Mouse (Mus musculus): ENCODE measurements around the gene Prkab2. TPM values are rescaled to one million over a fixed set of nuclear protein-coding genes. Genes with fewer than 3 reads are reported as not detected.
A peak's percentile ranks its signal among the peaks of the same experiment; 100 is the strongest.

Gene Prkab2
- total and polyA plus RNA-seq, 3 experiments: 0.68 to 1.5 (median 1.4) TPM

GRCm38 (mm10) chr3:97627893-97628292 is 30.1 kb upstream of the Prkab2 start:
- H3K4me3 ChIP-seq (replicated peaks in 1 of 3; ENCODE audit: low read depth in 2 of 3, low read length in 2 of 3, poor library complexity in 1 of 3): no peak overlapping the region
- no peak for TF ChIP-seq SMC3 (IDR thresholded peaks at IDR 0.05; ENCODE audit: low read depth, low read length)
- TF ChIP-seq USF2 (conservative IDR thresholded peaks at IDR 0.05; ENCODE audit: low read depth, low read length): no peak
- TF ChIP-seq TBP (conservative IDR thresholded peaks at IDR 0.05; ENCODE audit: low read depth, low read length): no peak
- H3K27me3 ChIP-seq (replicated peaks): no peaks in the 10 kb centered on the region
- H3K36me3 ChIP-seq (replicated peaks in 1 of 2; ENCODE audit: control insufficient read depth in 1 of 2, insufficient read depth in 1 of 2, low read length in 1 of 2): no peaks in the 10 kb centered on the region
- H3K4me2 ChIP-seq (ENCODE audit: insufficient read depth, low read depth, poor library complexity, severe bottlenecking): peak overlapping the region; percentile 72; the same call in 1 of the 2 replicates
- H3K79me2 ChIP-seq (replicated peaks; ENCODE audit: control insufficient read depth, extremely low read depth, insufficient read depth, poor library complexity, severe bottlenecking): no peaks in the 10 kb centered on the region
- no peaks in the 10 kb centered on the region for H3K9me3 ChIP-seq (replicated peaks; ENCODE audit: low read length)
- H3K9ac ChIP-seq (ENCODE audit: insufficient read depth, low read depth): peak overlapping the region; percentile 51
- no peak for DNase-seq (ENCODE audit: extremely low read depth)
- peaks cover 4 to 14% of the 10 kb centered on the region in 2 experiments; a peak in 2 of 4 replicates for H3K4me1 ChIP-seq (ENCODE audit: control insufficient read depth in 1 of 2, insufficient read depth in 2 of 2)
- dilution Hi-C loops (cut with MboI; ENCODE audit: extremely low pct_ligation_motif_present, extremely low pct_unique_long_range_greater_than_20kb, low sequenced_read_pairs) (no loop called here), in situ Hi-C loops (cut with MboI; ENCODE audit: low pct_ligation_motif_present, low pct_unique_long_range_greater_than_20kb, low sequenced_read_pairs) (no loop called here)
- H3K27ac ChIP-seq (ENCODE audit: insufficient read depth, low read depth): no peak overlapping the region

- peak; percentile 59 for DNase-seq (ENCODE audit: extremely low read depth)
- H3K27ac ChIP-seq (ENCODE audit: insufficient read depth, low read depth): no peak within 1 kb of the TSS
Measured at GRCm38 (mm10) chr3:97628391-97629001, 29.5 kb upstream of the Prkab2 start, which contains the start of gene Fmo5. TSS of gene Fmo5 (plus strand) at chr3:97628804.

GRCm38 (mm10) chr3:97629941-97630340 is 28.1 kb upstream of the Prkab2 start:
- Histone ChIP-seq H3K4me2 (ENCODE audit: insufficient read depth, low read depth, poor library complexity, severe bottlenecking) (no peak overlapping the region), H3K79me2 (replicated peaks; ENCODE audit: control insufficient read depth, extremely low read depth, insufficient read depth, poor library complexity, severe bottlenecking) (no peaks in the 10 kb centered on the region), H3K9ac (ENCODE audit: insufficient read depth, low read depth) (no peak overlapping the region), H3K4me3 (replicated peaks in 1 of 3; ENCODE audit: low read depth in 2 of 3, low read length in 2 of 3, poor library complexity in 1 of 3) (no peak overlapping the region), H3K9me3 (replicated peaks; ENCODE audit: low read length) (no peaks in the 10 kb centered on the region), H3K27ac (ENCODE audit: insufficient read depth, low read depth) (no peak overlapping the region), H3K4me1 (ENCODE audit: control insufficient read depth in 1 of 2, insufficient read depth in 2 of 2) (peaks cover 4 to 14% of the 10 kb centered on the region in 2 experiments; a peak in 2 of 4 replicates), H3K27me3 (replicated peaks) (no peaks in the 10 kb centered on the region), H3K36me3 (replicated peaks in 1 of 2; ENCODE audit: control insufficient read depth in 1 of 2, insufficient read depth in 1 of 2, low read length in 1 of 2) (no peaks in the 10 kb centered on the region)
- in situ Hi-C loops (cut with MboI; ENCODE audit: low pct_ligation_motif_present, low pct_unique_long_range_greater_than_20kb, low sequenced_read_pairs): no loop called here
- no peak for TF ChIP-seq SIN3A (IDR thresholded peaks at IDR 0.05; ENCODE audit: low read length)
- no peak for TF ChIP-seq EP300 (IDR thresholded peaks at IDR 0.05; ENCODE audit: low read length)
- TF ChIP-seq KAT2A (IDR thresholded peaks at IDR 0.05; ENCODE audit: insufficient replicate concordance, low read length): no peak
- no peak for TF ChIP-seq UBTF (IDR thresholded peaks at IDR 0.05; ENCODE audit: low read depth, low read length)
- DNase-seq (ENCODE audit: extremely low read depth): no peak
- dilution Hi-C loops (cut with MboI; ENCODE audit: extremely low pct_ligation_motif_present, extremely low pct_unique_long_range_greater_than_20kb, low sequenced_read_pairs): no loop called here

More at GRCm38 (mm10) chr3:97628391-97629001, 29.5 kb upstream of the Prkab2 start, which contains the start of gene Fmo5:
- Histone ChIP-seq H3K4me3 (replicated peaks in 1 of 3; ENCODE audit: low read depth in 2 of 3, low read length in 2 of 3, poor library complexity in 1 of 3) (peak within 1 kb of the TSS; percentile 41 to 52 (median 51)), H3K9me3 (replicated peaks; ENCODE audit: low read length) (no peaks in the 10 kb centered on the region), H3K36me3 (replicated peaks in 1 of 2; ENCODE audit: control insufficient read depth in 1 of 2, insufficient read depth in 1 of 2, low read length in 1 of 2) (no peaks in the 10 kb centered on the region), H3K4me2 (ENCODE audit: insufficient read depth, low read depth, poor library complexity, severe bottlenecking) (peak within 1 kb of the TSS; percentile 72), H3K4me1 (ENCODE audit: control insufficient read depth in 1 of 2, insufficient read depth in 2 of 2) (peaks cover 4 to 14% of the 10 kb centered on the region in 2 experiments; a peak in 2 of 4 replicates), H3K27me3 (replicated peaks) (no peaks in the 10 kb centered on the region), H3K79me2 (replicated peaks; ENCODE audit: control insufficient read depth, extremely low read depth, insufficient read depth, poor library complexity, severe bottlenecking) (no peaks in the 10 kb centered on the region), H3K9ac (ENCODE audit: insufficient read depth, low read depth) (peak within 1 kb of the TSS; percentile 51)
- in situ Hi-C loops (cut with MboI; ENCODE audit: low pct_ligation_motif_present, low pct_unique_long_range_greater_than_20kb, low sequenced_read_pairs) (no loop called here), dilution Hi-C loops (cut with MboI; ENCODE audit: extremely low pct_ligation_motif_present, extremely low pct_unique_long_range_greater_than_20kb, low sequenced_read_pairs) (no loop called here)
- peak; percentile 64 for TF ChIP-seq POLR2A (IDR thresholded peaks at IDR 0.05; ENCODE audit: low read depth, low read length)
- no peak for TF ChIP-seq CTCF (conservative IDR thresholded peaks at IDR 0.05 in 1 of 2, IDR thresholded peaks at IDR 0.05 in 1 of 2; ENCODE audit: low read depth in 2 of 2, low read length in 2 of 2)
- peak; percentile 84 for TF ChIP-seq SIN3A (IDR thresholded peaks at IDR 0.05; ENCODE audit: low read length)
- TF ChIP-seq CHD2 (IDR thresholded peaks at IDR 0.05; ENCODE audit: low read length): no peak
- TF ChIP-seq TCF12 (IDR thresholded peaks at IDR 0.05; ENCODE audit: low read depth, low read length): peak; percentile 36; the same call in 1 of the 2 replicates
- no peak for TF ChIP-seq IRF4 (IDR thresholded peaks at IDR 0.05; ENCODE audit: low read depth, low read length)
- TF ChIP-seq GABPA (IDR thresholded peaks at IDR 0.05; ENCODE audit: insufficient replicate concordance, low read depth, low read length): no peak
- TF ChIP-seq ZKSCAN1 (IDR thresholded peaks at IDR 0.05; ENCODE audit: borderline replicate concordance, low read depth, low read length): no peak
- TF ChIP-seq ZMIZ1 (IDR thresholded peaks at IDR 0.05; ENCODE audit: low read depth, low read length): no peak
- TF ChIP-seq ELF1 (IDR thresholded peaks at IDR 0.05; ENCODE audit: low read depth, low read length): peak; percentile 82
- TF ChIP-seq HCFC1 (IDR thresholded peaks at IDR 0.05; ENCODE audit: low read depth, low read length): peak; percentile 29
- 0 out of 2 replicates have a peak, but pooled peaks have one; percentile 43 for TF ChIP-seq TBP (conservative IDR thresholded peaks at IDR 0.05; ENCODE audit: low read depth, low read length)
